Mouse (Mus musculus): Measurements from ENCODE around the gene Fam161b. TPM values are rescaled to one million over a fixed set of nuclear protein-coding genes. Genes with fewer than 3 reads are reported as not detected.

Fam161b gene
- total RNA-seq (2021): 1 to 10 TPM; 5.7 to 6.1 TPM

DNA sequence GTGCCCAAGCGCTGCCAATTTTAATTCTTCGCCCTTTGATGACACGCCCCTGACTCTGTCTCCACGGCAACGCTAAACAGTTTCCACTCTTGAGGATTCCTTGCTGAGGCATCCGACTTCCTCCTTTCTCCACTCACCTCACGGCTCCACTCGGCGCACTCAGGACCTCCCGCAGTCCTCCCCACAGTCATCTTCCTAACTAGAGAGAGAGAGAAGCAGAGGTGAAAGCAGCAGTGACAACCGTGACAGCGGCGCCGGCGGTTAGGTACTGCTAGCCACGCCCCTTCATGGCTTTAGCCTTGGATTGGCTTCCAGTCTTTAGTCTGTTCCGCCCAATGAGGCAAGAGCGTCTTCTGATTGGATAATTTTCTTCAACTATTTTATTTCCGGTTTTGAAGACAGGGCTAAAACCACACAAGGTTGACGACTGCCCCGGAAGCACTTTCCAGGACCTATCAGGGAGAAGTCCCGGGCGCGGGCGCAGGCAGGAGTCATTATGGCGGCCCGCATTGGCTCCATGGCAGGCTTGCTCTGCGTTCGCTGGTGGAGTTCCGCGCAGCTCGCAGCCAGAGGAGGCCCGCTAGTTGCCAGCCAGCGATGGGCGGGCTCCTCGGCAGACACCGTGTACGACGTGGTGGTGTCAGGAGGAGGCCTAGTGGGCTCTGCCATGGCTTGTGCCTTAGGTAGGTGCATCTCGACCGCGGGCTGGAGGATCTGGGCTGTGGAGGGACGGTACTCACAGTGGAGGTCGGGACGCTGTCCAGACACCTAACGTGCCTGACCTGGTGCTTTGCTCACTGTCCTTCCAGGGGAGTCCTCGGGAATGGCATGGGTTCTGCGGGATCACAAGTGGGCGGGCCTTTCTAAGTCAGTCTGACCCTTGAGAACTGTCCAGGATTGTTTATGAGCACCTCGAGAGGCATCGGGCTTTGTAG, at the start of gene Fam161b, which contains the start of gene Coq6:
Fam161b (minus strand) TSS at position 279 of the 935 bp plus-strand sequence.
Coq6 (plus strand) TSS at position 103 of the 935 bp plus-strand sequence.
- peak; percentile 96 to 97 for DNase-seq
- intact Hi-C loops (cut with DNase I): loop anchor here (2.0 to 5.0 kb wide), 2 partner anchors 47 to 90 kb away; partner anchors contain the start of genes Aldh6a1, Bbof1, Entpd5 and Lin52

DNA sequence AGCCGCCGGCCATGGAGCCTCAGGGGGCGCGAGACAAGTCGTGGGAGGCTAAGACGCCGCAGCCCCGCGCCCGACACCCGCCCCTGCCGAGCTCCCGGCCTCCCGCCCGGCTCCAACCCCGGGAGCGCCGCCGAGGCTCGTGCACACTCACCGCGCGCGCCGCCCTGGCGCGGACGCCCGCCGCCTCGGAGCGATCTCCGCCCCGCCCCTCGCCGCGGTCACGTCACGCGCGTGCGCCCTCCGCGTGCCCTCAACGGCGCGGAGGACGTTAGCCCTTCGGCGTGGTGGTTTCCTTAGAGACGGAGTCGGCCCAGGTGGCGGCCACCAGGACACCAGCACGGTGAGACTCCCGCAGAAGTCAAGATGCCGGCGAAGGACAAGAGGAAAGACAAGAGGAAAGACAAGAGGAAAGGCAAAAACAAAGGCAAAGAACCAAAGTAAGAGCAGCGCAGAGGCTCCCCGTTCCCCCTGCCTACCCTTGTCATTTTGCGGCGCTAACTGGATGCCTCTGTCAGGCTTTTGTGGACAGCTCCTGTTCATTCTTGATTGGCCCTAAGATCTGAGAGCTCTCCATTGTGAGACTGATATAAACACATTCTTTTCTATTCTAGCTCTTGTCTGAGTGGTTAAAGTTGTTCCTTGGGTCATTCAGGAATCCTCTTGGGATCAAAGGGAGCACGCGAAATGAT, 47.3 kb upstream of the Fam161b start, which contains the start of the genes Entpd5 and Bbof1:
Entpd5 (minus strand) TSS at position 211 of the 689 bp plus-strand sequence.
Bbof1 (plus strand) TSS at position 253 of the 689 bp plus-strand sequence.
- DNase-seq: peak; percentile 94 to 95
- intact Hi-C loops (cut with DNase I): loop anchor here (2.0 kb wide), 1 partner anchor 48 kb away; the partner anchor contains the start of genes Coq6 and Fam161b

DNA sequence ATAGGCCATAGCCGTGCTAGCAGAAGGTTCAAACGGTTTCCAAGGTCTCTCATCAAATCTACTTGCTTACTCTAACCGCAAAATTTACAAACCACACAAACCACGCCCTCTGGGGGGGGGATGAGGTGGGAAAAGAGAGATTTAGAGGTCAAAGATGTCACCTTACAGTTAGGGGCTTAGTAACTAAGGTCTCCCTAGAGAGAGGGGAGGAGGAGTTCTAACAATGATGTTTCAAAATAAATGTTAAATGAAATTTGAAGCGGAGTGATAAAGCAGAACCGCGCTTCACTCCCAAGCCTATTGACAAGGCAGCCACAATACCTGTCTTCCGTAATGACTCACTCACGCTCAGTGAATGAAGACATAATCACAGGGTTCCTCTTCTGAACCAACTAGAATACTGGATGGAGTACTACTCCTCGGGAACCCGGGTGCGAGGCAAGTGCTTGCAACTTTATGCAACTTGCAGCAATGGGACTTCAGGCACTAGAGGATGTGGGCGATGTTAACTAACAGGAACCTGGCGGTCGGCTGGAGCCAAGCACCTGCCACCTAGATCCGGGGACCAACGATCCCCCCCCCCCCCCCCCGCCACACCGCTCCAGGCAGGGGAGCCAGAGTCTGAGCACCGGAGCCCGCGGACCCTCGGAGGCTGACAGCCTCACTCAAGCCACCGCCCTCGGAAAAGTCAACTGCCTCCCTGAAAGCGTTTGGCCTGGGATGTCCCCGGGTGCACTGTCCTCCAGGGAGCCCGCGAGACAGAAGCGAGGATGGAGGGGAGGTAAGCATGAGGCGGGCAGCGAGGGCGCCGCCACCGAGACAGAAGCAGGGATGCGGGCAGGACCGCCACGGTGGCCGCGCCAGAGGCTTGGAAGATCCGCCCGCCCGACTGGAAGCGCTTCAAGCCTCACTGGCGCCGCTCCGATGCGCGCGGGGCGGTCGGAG, 46.5 kb upstream of the Fam161b start:
- DNase-seq: peak; percentile 26 to 43
- intact Hi-C loops (cut with DNase I): loop anchor here (2.0 kb wide), 1 partner anchor 47 kb away; the partner anchor contains the start of genes Coq6 and Fam161b

DNA sequence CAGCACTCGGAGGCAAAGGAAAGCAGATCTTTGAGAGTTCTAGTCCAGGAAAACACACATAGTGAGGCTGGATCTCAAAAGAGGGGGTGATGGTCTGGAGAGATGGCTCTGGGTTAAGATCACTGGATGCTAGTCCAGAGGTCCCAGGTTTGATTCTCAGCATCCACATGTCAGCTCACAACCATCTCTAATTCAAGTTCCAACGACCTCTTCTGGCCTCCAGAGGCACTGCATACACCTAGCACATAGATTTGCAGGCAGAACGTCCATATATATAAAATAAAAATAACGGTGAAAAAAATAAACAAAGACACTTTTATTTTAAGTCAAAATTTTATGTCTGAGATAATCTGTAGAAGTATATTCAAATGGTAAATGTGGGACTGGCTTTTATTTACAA, 45.6 kb upstream of the Fam161b start:
- intact Hi-C loops (cut with DNase I): no loop called here
- DNase-seq: no peak

DNA sequence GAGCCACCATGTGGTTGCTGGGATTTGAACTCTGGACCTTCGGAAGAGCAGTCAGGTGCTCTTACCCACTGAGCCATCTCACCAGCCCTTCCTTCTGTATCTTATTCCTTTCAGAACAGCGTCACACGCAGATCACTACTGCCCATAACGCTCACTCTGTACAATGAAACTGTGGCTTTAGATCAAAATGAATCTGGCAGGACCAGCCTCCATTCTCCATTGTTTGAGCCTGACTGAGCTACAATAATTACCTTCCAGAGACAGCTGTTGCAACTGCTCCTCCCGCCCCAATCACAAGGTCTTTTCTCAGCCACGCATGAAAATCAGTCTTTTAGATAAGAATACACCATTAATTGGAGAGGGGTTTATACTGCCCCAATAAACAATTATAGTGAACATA, 42.9 kb upstream of the Fam161b start:
- DNase-seq: no peak
- intact Hi-C loops (cut with DNase I): no loop called here

DNA sequence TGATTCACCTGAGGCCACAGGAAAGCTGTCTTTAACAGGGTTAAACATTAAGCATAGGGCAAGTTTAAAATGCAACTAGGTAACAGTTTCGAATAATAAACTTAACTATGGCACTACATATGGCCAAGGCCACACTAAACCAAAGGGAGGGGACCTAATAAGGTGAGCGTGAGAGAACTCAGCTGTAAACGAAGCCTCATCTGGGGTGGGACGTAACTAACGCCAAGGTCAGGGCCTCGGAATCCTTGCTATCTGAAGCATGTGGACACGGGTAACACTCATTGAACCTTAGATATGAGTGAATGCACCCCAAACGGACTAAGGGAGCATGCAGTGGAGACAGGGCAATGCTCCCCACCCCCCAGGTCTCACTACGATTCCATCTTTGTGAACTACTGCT, 41.3 kb upstream of the Fam161b start:
- DNase-seq: no peak
- intact Hi-C loops (cut with DNase I): no loop called here

DNA sequence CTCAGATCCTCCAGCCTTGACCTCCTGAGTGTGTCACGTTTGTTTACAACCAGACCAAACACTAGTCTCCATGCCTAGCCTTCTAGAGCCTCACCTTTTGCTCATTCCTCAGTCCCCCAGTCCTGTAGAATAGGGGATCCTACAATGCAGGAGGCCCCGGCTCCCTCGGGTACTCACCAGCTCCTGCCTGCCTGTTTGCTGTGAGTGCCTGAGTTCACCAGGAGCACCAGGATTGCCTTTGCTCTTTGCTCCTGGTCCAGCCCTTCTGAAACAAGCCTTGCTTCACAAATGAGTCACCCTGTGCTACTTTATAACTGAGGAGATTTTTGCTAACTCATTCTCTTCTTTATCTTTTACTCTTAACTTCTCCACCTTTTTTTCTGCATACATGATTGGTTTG, 39.0 kb upstream of the Fam161b start:
- intact Hi-C loops (cut with DNase I): no loop called here
- DNase-seq: no peak

DNA sequence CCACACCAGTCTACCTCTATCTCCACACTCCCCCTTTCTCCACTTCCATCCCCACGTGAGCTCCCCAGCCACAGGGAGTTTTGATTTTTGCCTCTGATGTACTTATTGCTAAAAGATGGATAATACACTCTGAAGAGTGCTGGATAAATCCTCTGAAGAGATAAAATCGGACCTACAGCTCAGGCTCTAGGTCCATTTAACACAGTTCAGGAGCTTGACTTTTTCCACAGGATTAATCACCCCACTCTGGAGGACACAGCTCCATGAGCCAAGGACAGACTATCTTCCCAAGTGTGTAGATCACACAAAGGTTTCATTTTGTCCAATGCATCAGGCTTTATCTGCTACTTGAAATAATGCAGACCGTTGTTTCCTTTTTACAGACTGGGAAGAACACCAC, 38.4 kb upstream of the Fam161b start:
- intact Hi-C loops (cut with DNase I): no loop called here
- DNase-seq: no peak

DNA sequence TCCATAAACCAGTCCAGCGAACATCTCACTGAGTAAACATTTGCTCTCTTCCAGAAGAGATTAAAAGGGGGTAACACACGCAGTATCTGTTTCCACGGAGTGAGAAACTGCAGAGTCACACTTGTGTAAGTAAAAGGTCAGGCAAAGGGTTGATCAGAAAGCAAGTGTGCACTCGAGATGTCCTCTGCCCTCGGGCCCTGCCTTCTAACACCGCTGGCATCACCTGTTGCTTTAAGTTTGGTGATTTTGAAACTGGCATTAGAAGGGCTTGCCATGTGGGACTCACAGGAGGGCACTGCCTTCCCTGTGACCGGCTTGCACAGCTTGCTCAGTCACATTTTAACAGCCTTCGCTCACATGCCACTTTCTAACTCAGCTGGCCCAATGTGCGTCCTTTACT, 38.0 kb upstream of the Fam161b start:
- intact Hi-C loops (cut with DNase I): no loop called here
- DNase-seq: no peak

DNA sequence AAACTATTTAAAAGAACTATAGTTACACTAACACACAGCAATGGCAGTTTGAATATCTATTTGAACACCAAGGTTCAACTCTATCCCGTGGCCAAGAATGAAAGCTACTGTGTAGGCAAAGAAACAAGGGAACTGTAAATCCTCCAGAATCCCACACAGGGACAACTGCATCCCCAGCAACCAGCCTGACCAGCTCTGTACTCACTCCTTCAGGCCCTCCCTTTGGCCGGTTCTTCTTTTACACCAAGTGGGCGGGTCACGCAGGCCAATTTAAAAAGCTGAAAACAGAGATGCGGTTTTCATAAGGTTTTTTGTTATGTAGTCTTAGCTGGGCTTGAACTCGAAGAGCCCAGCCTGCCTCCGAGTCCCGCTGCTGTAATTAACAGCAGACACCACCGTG, 37.5 kb upstream of the Fam161b start:
- DNase-seq: no peak
- intact Hi-C loops (cut with DNase I): no loop called here

DNA sequence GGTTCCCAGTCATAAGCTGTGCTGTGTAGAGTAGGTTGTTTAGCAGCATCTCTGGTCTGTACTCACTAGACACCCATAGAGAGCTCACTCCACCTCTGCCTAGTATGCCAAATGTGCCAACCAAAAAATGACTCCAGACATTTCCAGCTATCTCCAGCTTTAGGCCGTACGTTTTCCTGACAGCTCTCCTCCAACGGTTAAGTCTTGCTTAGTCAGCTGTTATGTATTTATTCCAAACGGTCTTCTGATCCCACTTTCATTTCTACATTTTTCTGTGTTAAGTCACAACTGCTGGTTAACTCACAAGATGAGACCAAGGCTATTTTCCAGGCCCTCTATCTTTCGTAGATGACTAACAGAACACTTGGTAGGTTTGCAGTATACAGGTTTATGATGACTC, 37.0 kb upstream of the Fam161b start:
- no peak for DNase-seq
- intact Hi-C loops (cut with DNase I): no loop called here

DNA sequence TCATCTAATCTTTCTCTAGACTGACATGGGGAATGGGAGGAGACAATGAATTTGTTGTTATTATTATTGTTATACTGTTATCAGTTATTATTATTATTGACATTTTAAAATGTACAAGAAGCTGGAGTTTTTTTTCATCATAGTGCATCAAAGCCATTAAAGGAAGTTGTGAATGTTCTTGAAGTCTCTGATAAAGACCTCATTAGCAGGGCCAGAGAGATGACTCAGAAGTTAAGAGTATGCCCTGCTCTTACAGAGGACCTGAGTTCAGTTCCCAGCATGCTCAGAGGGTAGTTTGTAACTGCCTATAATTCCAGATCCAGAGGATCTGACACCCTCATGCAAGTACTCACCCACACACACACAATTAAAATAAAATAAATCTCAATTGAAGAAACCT, 36.1 kb upstream of the Fam161b start:
- no peak for DNase-seq
- intact Hi-C loops (cut with DNase I): no loop called here

DNA sequence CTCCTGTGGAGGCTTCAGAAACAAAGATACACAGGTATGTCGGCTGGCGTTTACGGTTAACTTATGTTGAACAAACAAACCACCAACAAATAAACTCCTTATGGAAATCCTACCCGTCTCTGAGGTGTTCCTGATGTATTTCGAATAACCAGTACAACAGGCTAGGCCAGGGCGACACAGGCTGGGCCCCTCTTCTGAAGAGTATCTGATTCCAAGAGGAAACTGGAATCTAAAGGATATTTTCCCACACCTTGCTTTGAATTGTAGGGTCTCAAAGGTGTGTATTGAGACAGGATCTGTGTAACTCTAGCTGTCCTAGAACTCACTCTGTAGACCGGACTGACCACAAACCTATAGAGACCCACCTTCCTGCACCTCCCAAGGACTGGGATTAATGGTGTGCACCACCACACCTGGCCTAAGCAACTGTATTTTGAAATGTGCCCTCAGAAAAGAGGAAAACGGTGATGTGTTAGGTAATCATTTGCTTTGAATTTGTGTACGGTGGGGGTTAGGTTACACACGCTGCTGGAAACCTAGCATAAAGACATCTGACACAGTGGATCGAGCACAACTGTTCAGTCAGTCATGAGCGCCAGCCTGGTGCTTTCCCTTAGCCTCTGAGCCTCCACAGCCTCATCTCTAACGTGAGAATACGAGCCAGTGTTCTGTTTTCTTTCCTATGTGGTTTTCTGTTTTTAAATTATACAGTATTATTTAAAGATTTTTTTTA, 35.5 kb upstream of the Fam161b start:
- intact Hi-C loops (cut with DNase I): no loop called here
- no peak for DNase-seq

DNA sequence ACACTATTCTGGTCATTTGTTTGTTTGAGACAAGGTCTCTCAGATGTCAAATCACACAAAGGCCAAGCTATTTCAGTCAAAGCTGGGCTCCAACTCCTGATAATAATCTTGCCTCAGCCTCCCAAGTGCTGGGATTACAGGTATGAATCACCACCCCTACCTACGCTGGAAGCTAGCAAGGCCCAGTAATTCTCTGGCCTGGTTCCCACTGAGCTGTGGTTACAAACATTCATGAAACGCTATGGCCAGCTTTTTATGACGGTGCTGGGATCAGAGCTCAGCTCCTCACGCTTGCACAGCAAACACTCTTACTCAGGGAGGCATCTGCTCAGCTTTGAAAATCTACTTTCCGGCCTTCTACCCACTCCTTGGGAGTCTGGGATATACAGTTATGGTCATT, 32.2 kb upstream of the Fam161b start:
- intact Hi-C loops (cut with DNase I): no loop called here
- DNase-seq: no peak

DNA sequence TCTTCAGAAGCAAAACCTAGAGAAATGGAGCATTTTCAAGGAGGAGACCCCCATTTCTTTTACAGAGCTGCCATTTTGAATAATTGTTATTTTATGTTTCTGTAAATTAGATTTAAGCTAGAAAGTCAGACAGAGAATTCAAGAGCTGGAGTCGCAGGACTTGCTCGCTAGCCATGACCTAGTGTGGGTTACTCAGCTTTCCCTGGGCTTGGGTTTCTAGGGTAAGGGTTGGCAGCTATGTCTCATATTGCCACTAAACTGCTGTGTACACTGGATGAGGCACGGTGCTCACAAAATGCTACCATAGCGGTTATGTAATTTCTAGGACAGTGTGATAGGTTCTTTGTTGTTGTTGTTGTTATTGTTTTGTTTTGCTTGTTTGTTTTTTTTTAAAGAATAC, 31.0 kb upstream of the Fam161b start:
- intact Hi-C loops (cut with DNase I): no loop called here
- DNase-seq: no peak

DNA sequence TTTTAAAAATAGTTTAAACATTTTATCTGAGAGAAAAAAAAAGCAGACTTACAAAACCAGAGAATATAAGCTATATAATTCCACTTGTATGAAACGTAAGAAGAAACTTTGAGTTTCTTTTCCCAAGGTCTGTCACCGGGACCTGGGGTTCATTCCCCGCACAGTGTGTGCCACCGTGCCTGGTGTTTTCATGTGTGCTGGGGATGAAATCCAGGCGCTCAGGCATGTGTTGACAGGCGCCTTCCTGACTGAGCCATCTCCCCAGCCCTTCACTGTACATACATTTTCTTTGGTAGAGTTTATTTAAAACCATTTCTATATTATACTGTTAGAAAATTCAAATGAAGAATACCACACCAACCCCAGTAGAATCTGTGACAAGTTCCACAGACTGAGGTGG, 28.7 kb upstream of the Fam161b start:
- peak; percentile 55 to 66 for DNase-seq

DNA sequence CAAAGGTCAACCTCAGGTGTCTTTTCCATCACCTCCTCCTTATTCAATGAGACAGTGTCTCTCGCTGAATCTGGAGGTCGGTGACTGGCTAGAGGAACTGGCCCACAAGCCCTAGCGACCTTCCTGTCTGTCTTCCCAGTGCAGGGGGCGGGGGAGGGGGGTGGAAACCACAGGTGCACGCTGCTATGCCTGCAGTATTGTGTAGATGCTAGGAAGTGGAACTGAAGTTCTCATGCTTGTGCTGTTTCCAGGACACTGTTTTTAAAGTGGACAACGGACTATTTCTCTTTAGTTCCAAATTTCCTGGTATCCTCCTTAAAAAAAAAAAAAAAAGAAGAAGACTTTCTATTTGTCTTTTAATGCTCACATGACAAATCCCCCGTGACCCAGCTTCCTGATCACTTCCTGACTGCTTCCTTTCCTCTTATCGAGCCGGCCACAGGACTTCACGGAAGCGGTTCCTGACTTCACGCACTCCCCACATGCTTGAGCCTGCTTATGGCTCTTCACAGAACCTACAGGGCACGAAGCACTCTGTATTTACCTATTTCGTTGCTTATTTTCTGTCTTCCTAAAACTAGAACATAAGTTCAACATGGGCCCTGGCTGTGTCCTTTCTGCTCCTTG, 27.3 kb upstream of the Fam161b start:
- intact Hi-C loops (cut with DNase I): no loop called here
- no peak for DNase-seq

More for the DNA sequence above, 28.7 kb upstream of the Fam161b start:
- intact Hi-C loops (cut with DNase I): no loop called here

DNA sequence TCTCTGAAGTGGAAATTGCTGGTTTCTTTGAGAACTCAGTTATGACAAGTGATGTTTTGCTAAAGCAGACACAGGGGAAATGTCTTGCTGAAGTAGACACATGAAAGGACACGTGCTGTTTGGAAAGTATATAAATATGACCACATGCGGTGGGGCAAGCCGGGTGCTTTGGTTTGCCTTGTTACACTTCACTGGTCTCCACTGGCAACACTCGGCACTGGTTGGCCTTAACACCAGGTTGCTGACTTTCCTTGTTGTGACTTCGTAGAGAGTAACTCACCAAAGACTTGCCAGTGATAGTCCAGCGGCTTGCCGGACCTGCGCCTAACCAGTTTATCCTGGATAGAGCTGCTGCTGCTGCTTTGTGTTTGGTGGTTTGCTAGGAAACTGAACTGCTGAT, 26.5 kb upstream of the Fam161b start:
- intact Hi-C loops (cut with DNase I): no loop called here
- no peak for DNase-seq

DNA sequence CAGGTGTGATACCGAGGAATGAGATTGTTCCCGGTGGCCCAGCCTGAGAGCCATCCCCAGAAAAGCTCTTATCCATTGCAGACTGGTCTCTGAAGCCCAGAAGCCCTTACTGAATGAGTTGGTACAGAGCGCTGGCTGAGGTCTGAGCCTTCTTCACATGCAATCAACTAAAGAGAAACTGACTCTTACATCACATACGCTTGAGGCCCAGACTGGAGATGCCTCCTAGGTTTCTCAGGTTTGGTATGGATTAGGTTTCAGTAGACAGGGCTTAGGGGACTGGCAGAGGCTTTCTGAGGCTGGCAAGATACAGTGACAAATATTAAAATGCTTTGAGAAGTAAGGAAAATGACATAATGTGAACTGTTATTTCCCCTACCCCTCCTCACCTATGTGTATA, 23.8 kb upstream of the Fam161b start:
- DNase-seq: no peak
- intact Hi-C loops (cut with DNase I): no loop called here

All from heart, postnatal 10 days (tissue).